13 mouse cellular contexts compared by ENCODE assay signal in the genomic region with DNA sequence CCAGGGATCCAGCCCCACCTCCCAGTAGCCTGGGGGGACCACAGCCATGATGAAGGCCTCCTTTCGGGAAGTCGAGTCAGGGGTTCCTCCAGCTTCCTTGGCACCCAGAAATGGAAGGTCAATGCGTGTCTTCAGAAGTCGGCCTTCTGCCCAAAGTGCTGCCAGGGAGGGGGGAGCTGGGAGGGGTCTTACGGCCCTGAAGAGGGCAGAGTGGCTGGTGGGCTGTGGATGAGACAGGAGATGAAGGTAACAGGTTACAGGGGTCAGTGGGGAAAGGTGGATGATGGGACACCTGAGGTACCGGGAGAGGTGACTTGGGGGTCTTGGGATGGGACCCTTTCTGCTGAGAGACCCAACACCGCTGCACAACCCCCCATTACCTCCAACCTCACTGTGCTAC. TPM values are rescaled to one million over a fixed set of nuclear protein-coding genes. Genes with fewer than 3 reads are reported as not detected.
DNase-seq lines count a peak whose midpoint lies in the region; ATAC-seq lines count a peak whose summit lies in the region.
"Had no signal": no experiment of that assay in that cellular context is flagged by ENCODE, and none has a peak within 500 bp of the region (broad histone marks: within the 10 kb centered on the region; RNA-seq: fewer than 3 reads in every experiment).

No protein-coding gene starts in this region.

- peaks cover 54% of the 10 kb centered on the region for H3K4me1 ChIP-seq in heart, embryonic 13.5 days
- H3K4me1 ChIP-seq in lung, embryonic 15.5 days, result peaks cover 53% of the 10 kb centered on the region
- peaks cover 35% of the 10 kb centered on the region for H3K4me1 ChIP-seq in intestine, embryonic 14.5 days (replicated peaks; ENCODE audit: control insufficient read depth, insufficient read depth, low read length)
- H3K4me1 ChIP-seq in stomach, embryonic 15.5 days, result peaks cover 38% of the 10 kb centered on the region

- no peak overlapping the region for H3K4me2 ChIP-seq in heart, embryonic 13.5 days
- H3K4me2 ChIP-seq in lung, embryonic 15.5 days, result no peak overlapping the region
- H3K4me2 ChIP-seq in intestine, embryonic 14.5 days (ENCODE audit: low read length), result no peak overlapping the region
- no peak overlapping the region for H3K4me2 ChIP-seq in stomach, embryonic 15.5 days
- H3K4me2 ChIP-seq: hindbrain, embryonic 15.5 days; limb, embryonic 13.5 days had no signal

- no peak overlapping the region for H3K9ac ChIP-seq in heart, embryonic 13.5 days
- H3K9ac ChIP-seq in lung, embryonic 15.5 days, result no peak overlapping the region
- no peak overlapping the region for H3K9ac ChIP-seq in intestine, embryonic 14.5 days (ENCODE audit: low read length)
- no peak overlapping the region for H3K9ac ChIP-seq in stomach, embryonic 15.5 days
- H3K9ac ChIP-seq: hindbrain, embryonic 15.5 days; limb, embryonic 13.5 days had no signal

- peak overlapping the region; percentile 71; the same call in 1 of the 2 replicates for H3K27ac ChIP-seq in heart, embryonic 13.5 days (replicated peaks)
- H3K27ac ChIP-seq in lung, embryonic 15.5 days, result peak overlapping the region; percentile 88
- peak overlapping the region; percentile 74; the same call in 1 of the 2 replicates for H3K27ac ChIP-seq in intestine, embryonic 14.5 days (ENCODE audit: low read depth)
- peak overlapping the region; percentile 89 for H3K27ac ChIP-seq in stomach, embryonic 15.5 days
- H3K27ac ChIP-seq: hindbrain, embryonic 15.5 days had no signal

- H3K27me3 ChIP-seq in heart, embryonic 13.5 days (replicated peaks), result peaks cover 61% of the 10 kb centered on the region
- H3K27me3 ChIP-seq in lung, embryonic 15.5 days, result peaks cover 2% of the 10 kb centered on the region; the same call in 1 of the 2 replicates
- H3K27me3 ChIP-seq in intestine, embryonic 14.5 days (replicated peaks; ENCODE audit: control insufficient read depth, insufficient read depth, low read length), result no peaks in the 10 kb centered on the region
- 0 out of 2 replicates have a peak, but pooled peaks cover 4% of the 10 kb centered on the region for H3K27me3 ChIP-seq in stomach, embryonic 15.5 days (replicated peaks)

- no peaks in the 10 kb centered on the region for H3K36me3 ChIP-seq in heart, embryonic 13.5 days
- no peaks in the 10 kb centered on the region for H3K36me3 ChIP-seq in lung, embryonic 15.5 days
- no peaks in the 10 kb centered on the region for H3K36me3 ChIP-seq in intestine, embryonic 14.5 days (ENCODE audit: control insufficient read depth, insufficient read depth, low read length)
- H3K36me3 ChIP-seq in stomach, embryonic 15.5 days, result no peaks in the 10 kb centered on the region
- H3K36me3 ChIP-seq: hindbrain, embryonic 15.5 days; limb, embryonic 13.5 days had no signal

- no peak for DNase-seq in heart, adult 9 months (ENCODE audit: low spot score in 2 of 2)
- no peak for DNase-seq in lung, adult 18-20 months
- DNase-seq in intestine, embryonic 14.5 days (ENCODE audit: low spot score), result no peak
- DNase-seq in frontal cortex, postnatal 36 days (ENCODE audit: low spot score in 2 of 2), result no peak
- DNase-seq: cerebellum, postnatal 36 days; gastrocnemius, postnatal 14 days had no signal

- H3K9me3 ChIP-seq in heart, embryonic 13.5 days, result no peaks in the 10 kb centered on the region
- H3K9me3 ChIP-seq in lung, embryonic 15.5 days, result no peaks in the 10 kb centered on the region
- H3K9me3 ChIP-seq in intestine, embryonic 14.5 days (ENCODE audit: control insufficient read depth, low read length), result no peaks in the 10 kb centered on the region
- no peaks in the 10 kb centered on the region for H3K9me3 ChIP-seq in stomach, embryonic 15.5 days
- H3K9me3 ChIP-seq: hindbrain, embryonic 15.5 days; limb, embryonic 13.5 days had no signal

- H3K4me3 ChIP-seq in heart, embryonic 13.5 days, result no peak overlapping the region
- H3K4me3 ChIP-seq in lung, embryonic 15.5 days, result no peak overlapping the region
- H3K4me3 ChIP-seq in intestine, embryonic 14.5 days (ENCODE audit: low read depth, low read length), result no peak overlapping the region
- no peak overlapping the region for H3K4me3 ChIP-seq in stomach, embryonic 15.5 days (replicated peaks)
- H3K4me3 ChIP-seq: erythroblast, embryonic 14.5 days; hindbrain, embryonic 15.5 days; limb, embryonic 13.5 days; myocyte had no signal

- ATAC-seq in heart, embryonic 13.5 days (ENCODE audit: extremely low read depth, insufficient number of reproducible peaks, low FRiP score, low TSS enrichment), result no peak
- ATAC-seq in lung, embryonic 15.5 days (ENCODE audit: borderline replicate concordance, extremely low read depth, low FRiP score, low TSS enrichment), result no peak
- no peak for ATAC-seq in intestine, embryonic 14.5 days (replicated peaks; ENCODE audit: low FRiP score, low TSS enrichment, low read depth)
- no peak for ATAC-seq in stomach, embryonic 15.5 days (ENCODE audit: insufficient read depth, low FRiP score, low read depth)

- 78% methylated on average over 7 of the region's 7 CpGs for WGBS in heart, embryonic 13.5 days
- 81% methylated on average over 7 of the region's 7 CpGs for WGBS in lung, embryonic 15.5 days
- WGBS in intestine, embryonic 14.5 days, result 84% methylated on average over 7 of the region's 7 CpGs
- 87% methylated on average over 7 of the region's 7 CpGs for WGBS in stomach, embryonic 15.5 days

RNA-seq across cellular contexts. Expression of gene Prcd, which starts 6.6 kb away (rescaled TPM):
- 0.51 and 0.93 TPM in 2 replicates for polyA plus RNA-seq in heart, embryonic 13.5 days (2015; fragmentation: Nextera tagmentation; extraction: Ambion mirVana)
- 1.8 and 3.2 TPM in 2 replicates for polyA plus RNA-seq in lung, embryonic 15.5 days (2015; fragmentation: Nextera tagmentation; extraction: Ambion mirVana)
- polyA plus RNA-seq in intestine, embryonic 14.5 days (2014; fragmentation: Nextera tagmentation; extraction: Ambion mirVana), result 0.75 and 1.8 TPM in 2 replicates
- 1.2 and 1.3 TPM in 2 replicates for polyA plus RNA-seq in stomach, embryonic 15.5 days (2015; fragmentation: Nextera tagmentation; extraction: Ambion mirVana)
- polyA plus RNA-seq: erythroblast, embryonic 14.5 days had no signal

RNA-seq across cellular contexts. Expression of gene Cygb, which starts 7.3 kb away (rescaled TPM):
- 2.6 TPM in 2 replicates for polyA plus RNA-seq in heart, embryonic 13.5 days (2015; fragmentation: Nextera tagmentation; extraction: Ambion mirVana)
- polyA plus RNA-seq in lung, embryonic 15.5 days (2015; fragmentation: Nextera tagmentation; extraction: Ambion mirVana), result 11.2 and 11.9 TPM in 2 replicates
- polyA plus RNA-seq in intestine, embryonic 14.5 days (2014; fragmentation: Nextera tagmentation; extraction: Ambion mirVana), result 14.5 and 16.4 TPM in 2 replicates
- 16.7 and 17.7 TPM in 2 replicates for polyA plus RNA-seq in stomach, embryonic 15.5 days (2015; fragmentation: Nextera tagmentation; extraction: Ambion mirVana)

RNA-seq across cellular contexts. Expression of gene Rhbdf2, which starts 20.0 kb away (rescaled TPM):
- 7.2 and 8.0 TPM in 2 replicates for polyA plus RNA-seq in heart, embryonic 13.5 days (2015; fragmentation: Nextera tagmentation; extraction: Ambion mirVana)
- polyA plus RNA-seq in lung, embryonic 15.5 days (2015; fragmentation: Nextera tagmentation; extraction: Ambion mirVana), result 12.5 and 13.5 TPM in 2 replicates
- polyA plus RNA-seq in intestine, embryonic 14.5 days (2014; fragmentation: Nextera tagmentation; extraction: Ambion mirVana), result 5.7 and 5.9 TPM in 2 replicates
- 7.4 and 7.5 TPM in 2 replicates for polyA plus RNA-seq in stomach, embryonic 15.5 days (2015; fragmentation: Nextera tagmentation; extraction: Ambion mirVana)
